Mouse (Mus musculus) thymus, postnatal 0 days (tissue): ENCODE measurements around the gene Hist2h3b. TPM values are rescaled to one million over a fixed set of nuclear protein-coding genes. Genes with fewer than 3 reads are reported as not detected.
"Not testable (repeated sequence)": the region's sequence is repeated elsewhere in the genome, so short reads cannot be mapped to it uniquely, and the experiment has no call there.

Source experiments
- DNase-seq: peaks from one replicate; pipeline ENCODE4 v3.0.0-alpha.2; 2015; ENCODE audit warnings: low spot score
- polyA plus RNA-seq: library from polyadenylated mRNA; unstranded; fragments of >200 nt; fragmentation: Nextera tagmentation; extraction: Ambion mirVana; gene quantifications from 2 replicates; pipeline ENCODE4 v1.2.1, GENCODE M21; 2015

The Hist2h3b gene
- polyA plus RNA-seq, 1 experiment from 2014 or later = 396 TPM

DNA sequence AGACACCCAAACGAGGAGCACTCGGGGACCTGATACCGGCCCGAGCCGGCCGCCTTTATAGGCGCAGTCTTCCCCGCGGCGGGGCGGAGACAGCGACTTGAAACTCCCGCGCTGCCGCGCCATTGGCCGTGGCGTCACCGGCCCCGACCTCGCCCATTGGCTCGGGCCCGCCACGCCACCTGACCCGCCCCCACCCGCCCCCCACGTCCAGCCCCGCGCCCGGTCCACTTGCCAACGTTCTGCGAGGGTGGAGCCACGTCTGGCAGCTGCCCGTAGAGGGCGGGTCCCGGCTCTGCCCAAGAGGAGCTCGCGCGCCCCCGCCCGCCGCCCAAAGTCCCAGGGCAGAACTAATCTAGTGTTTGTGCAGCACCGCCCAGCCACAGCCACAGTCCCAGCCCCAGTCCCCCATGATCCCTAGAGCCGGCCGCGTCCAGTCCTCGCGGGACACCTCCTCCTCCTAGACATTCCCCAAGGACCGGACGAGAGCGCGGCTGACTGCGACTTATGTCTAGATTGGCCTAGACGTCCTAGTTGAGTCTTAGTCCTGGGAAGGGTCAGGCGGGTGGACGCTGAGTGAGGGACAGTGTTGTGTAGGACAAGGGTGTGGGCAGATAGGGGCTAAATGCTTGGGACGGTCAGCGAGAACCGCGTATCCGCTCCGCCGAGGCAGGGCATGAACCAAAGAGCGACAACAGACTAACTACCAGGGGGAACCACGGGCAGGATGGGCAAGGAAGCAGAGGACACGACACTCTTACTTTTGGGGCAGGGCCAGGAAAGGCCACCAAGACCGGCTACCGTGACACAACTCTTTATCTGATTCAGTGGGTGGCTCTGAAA lies 29.3 kb upstream of the Hist2h3b start, which contains the start of gene Hist2h3c2:
Hist2h3c2 (minus strand) TSS at position 174 of the 840 bp plus-strand sequence.
- DNase-seq = not testable (repeated sequence)

DNA sequence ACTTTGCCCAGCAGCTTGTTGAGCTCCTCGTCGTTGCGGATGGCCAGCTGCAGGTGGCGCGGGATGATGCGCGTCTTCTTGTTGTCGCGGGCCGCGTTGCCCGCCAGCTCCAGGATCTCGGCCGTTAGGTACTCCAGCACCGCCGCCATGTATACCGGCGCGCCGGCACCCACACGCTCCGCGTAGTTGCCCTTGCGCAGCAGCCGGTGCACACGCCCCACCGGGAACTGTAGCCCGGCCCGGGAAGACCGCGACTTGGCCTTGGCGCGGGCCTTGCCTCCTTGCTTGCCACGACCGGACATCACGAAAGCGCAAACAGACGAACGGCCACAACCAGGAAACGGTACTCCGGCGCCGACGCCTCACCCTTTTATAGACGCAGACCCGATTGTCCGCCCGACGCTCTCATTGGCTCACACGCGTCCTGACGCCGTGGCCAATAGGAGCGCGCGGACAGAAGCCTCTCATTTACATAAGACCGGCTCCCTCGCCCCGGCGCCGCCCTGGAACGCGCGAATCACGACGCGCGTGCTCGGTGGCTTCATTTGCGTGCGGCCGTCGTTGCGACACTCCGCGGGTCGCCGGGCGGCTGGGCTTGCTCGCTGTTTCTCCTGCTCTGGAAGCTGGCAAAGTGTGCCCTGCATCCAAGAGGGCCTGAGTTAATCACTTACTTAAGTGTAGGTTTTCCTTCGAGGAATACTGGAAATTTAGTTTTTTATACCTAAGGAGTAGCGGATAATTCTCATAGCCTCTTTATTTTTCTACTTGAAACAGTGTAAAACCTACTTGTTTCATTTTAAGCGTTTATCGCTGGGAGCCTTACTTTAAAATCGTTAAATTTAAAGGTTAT lies 28.3 kb upstream of the Hist2h3b start, which contains the start of gene Hist2h2aa2:
Hist2h2aa2 (minus strand) TSS at position 328 of the 850 bp plus-strand sequence.
- DNase-seq = peak; percentile 63

DNA sequence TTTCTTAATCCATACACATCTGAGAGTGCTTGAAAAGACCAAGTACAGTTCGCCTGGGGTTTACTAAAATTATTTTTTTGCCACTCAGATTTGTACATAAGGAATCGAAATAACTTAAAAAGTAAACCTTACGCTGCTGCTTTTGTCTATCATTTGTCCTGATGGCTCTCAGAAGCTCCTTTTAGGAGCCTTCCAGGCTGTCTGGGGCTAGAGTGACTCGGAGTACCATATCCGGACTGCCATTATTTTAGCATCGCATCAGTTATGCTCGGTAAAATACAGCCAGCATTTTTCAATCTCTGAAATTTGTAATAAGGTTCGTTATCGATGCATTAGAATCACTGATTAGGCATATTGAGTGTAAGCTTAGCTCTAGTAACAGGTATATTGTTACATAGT lies 27.7 kb upstream of the Hist2h3b start:
- DNase-seq = no peak

DNA sequence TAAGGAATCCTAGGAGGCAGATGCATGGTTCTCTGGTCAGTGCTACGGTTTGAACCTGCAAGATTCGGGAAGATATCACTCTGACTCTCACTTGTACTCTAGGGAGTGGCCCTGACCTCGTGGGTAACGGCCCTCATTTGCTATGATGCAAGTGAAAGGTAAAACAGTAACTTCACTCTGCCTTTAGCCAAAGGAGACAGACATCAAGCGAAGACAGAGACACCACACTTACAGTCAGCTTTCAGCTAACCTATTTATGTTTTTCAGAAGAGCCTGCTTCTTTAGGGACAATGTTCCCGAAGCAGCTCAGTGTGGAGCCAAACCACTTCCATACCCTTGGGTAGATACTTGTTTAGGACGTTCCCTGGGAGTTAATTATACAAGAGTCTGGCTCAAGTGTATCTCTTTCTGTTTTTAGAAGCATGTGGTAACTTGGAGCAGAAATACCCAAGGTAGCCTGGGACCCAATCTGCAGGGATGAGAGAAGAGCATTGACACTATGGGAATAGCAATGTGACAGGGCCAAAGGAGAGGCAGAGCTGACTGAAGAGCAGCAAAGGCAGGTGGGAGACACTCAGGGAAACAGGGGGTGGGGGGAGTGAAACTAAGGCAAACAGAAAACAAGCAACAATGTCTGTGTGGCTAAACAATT lies 24.4 kb upstream of the Hist2h3b start:
- DNase-seq = no peak

DNA sequence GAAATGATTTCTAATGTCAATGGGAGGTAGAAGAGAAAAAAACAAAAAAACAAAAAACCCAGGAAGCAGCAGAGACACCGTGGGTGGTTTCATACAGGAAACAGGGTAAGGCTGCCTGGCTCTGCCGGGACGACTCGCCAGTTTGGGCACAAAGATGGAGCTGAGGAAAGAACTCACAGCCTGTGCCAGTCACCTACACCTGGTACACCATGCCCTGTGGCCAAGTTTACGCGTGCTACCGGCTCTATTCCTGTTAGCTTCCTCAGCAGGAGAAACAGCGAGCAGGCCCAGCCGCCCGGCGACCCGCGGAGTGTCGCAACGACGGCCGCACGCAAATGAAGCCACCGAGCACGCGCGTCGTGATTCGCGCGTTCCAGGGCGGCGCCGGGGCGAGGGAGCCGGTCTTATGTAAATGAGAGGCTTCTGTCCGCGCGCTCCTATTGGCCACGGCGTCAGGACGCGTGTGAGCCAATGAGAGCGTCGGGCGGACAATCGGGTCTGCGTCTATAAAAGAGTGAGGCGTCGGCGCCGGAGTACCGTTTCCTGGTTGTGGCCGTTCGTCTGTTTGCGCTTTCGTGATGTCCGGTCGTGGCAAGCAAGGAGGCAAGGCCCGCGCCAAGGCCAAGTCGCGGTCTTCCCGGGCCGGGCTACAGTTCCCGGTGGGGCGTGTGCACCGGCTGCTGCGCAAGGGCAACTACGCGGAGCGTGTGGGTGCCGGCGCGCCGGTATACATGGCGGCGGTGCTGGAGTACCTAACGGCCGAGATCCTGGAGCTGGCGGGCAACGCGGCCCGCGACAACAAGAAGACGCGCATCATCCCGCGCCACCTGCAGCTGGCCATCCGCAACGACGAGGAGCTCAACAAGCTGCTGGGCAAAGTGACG lies 23.2 kb upstream of the Hist2h3b start, which contains the start of gene Hist2h2aa1:
Hist2h2aa1 (plus strand) TSS at position 495 of the 884 bp plus-strand sequence.
- DNase-seq = peak; percentile 82

DNA sequence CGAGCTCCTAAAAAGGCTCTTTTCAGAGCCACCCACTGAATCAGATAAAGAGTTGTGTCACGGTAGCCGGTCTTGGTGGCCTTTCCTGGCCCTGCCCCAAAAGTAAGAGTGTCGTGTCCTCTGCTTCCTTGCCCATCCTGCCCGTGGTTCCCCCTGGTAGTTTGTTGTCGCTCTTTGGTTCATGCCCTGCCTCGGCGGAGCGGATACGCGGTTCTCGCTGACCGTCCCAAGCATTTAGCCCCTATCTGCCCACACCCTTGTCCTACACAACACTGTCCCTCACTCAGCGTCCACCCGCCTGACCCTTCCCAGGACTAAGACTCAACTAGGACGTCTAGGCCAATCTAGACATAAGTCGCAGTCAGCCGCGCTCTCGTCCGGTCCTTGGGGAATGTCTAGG lies 22.4 kb upstream of the Hist2h3b start:
- not testable (repeated sequence) for DNase-seq

DNA sequence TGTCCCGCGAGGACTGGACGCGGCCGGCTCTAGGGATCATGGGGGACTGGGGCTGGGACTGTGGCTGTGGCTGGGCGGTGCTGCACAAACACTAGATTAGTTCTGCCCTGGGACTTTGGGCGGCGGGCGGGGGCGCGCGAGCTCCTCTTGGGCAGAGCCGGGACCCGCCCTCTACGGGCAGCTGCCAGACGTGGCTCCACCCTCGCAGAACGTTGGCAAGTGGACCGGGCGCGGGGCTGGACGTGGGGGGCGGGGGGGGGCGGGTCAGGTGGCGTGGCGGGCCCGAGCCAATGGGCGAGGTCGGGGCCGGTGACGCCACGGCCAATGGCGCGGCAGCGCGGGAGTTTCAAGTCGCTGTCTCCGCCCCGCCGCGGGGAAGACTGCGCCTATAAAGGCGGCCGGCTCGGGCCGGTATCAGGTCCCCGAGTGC lies 22.0 kb upstream of the Hist2h3b start, which contains the start of gene Hist2h3c1:
Hist2h3c1 (plus strand) TSS at position 259 of the 430 bp plus-strand sequence.
- DNase-seq = not testable (repeated sequence)

DNA sequence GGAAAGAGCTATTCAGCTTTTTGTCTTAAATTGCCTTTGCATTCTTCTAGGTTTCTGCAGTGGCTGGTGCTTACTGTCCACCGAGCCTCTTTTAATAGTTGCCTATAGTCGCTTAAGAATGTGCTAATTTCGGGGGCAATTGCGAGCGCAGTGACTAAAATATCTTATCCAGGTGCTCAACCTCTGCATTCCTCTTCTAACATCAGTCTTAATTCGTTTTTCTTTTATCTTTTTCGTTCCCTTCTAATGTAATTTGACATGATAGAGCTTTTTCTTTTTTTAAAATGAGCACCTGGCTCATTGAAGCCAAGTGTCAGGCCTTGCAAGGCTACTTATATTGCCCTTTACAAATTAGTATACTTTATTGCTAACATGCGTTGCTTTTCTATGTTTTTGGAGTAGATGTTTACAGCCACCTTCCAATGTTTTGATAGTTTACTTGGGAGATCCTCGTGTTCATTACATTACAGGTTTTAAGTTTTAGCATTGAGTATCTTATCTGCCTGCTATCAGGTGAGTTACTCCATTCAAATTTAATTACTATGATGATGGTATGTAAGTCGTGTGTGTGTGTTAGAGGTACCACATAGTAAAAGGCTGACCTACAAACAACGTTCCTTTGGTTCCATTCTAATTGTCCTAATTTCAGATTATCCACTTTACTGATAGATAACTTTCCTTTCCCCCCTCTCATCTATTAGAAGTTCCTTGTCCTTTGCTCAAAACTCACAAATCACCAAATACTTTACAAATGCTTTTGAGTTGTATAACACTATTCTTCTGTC lies 20.9 kb upstream of the Hist2h3b start:
- peak; percentile 34 for DNase-seq

DNA sequence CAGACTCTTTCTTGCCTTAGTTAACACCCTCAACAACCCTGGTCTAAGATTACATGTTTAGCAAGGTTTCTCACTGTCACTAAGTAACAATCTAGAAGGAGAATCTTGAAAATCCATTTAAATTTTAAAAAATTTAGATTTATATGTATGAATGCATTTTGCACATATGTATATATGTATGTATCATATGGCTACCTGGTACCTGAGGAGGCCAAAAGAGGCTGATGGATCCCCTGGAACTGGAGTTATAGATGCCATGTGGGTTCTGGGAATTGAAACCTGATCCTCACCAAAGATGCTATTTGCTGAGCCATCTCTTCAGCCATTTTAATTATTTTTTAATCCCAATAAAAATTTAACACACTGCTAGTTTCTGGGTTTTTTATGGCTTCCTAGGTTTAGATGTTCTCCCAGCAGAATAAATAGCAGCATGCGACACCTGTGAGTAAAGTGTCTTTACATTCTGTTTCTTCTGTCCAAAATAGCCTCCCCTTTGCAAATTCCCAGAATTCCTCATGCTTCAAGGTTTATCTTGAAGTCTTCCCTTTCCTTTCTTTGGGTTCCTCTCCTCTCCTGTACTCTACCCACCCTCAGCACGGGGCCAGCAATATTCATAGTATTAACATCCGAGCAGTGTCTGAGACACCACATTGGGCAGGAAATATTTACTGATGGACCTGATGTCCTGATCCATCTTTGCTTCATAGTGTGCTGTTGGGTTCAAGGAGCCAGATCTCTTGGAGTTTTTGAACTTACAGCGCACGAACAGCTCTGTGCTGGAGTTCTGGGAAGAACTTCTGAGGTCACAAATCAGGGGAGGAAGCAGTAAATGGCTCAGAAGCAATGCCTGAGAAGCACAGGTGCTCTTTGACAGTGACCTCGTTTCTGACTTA lies 20.1 kb upstream of the Hist2h3b start:
- no peak for DNase-seq

DNA sequence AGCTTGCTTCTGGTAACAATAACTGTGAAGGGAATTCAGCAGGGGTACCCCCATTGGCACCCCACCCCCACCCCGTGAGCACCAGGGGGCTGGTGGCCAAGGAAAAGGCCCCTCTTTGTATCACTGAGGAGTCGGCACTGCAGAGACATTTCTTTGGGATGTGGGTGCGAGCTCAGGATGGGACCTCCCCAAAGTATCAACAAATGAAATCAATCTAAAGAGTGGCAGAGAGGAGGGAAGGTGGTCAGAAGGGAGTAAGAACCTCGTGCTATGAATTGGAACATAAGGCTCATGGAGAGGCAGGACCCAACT lies 19.5 kb upstream of the Hist2h3b start:
- peak; percentile 40 for DNase-seq

DNA sequence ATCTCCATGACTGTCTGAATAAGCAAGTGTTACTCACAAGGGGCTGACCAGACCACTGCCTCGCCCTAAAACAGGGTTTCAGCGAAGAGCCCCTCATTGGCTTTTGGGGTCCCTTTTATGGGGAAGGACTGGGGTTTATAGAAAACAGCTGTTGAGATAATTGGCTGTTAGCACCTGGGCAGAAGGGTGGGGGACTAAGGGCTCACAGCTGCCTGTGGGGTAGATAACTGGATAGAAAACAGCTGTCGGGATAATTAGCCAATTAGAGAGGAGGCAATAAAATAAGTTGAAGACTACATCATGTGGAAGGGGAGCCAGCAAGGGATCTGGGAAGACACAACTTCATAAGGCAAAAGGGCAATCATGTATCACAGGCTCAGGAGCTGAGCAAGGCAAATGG lies 17.6 kb upstream of the Hist2h3b start:
- no peak for DNase-seq

DNA sequence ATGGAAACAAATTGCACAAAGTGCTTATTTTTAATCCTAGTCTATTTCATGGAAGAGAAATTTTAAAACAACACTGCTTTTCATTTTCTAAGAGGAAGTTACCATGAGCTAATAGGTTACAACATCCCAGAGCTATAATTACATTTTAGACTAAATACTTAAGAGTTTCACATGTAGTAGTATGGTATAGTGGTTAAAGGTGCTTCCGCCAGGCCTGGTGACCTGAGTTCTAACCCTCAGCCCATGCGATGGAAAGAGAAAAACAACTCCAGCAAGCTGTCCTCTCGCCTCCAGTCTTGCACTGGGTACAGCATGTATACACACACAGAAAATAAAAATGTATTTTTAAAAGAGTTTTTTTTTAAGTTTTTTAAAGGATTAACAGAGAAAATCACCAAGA lies 16.7 kb upstream of the Hist2h3b start:
- DNase-seq = no peak

DNA sequence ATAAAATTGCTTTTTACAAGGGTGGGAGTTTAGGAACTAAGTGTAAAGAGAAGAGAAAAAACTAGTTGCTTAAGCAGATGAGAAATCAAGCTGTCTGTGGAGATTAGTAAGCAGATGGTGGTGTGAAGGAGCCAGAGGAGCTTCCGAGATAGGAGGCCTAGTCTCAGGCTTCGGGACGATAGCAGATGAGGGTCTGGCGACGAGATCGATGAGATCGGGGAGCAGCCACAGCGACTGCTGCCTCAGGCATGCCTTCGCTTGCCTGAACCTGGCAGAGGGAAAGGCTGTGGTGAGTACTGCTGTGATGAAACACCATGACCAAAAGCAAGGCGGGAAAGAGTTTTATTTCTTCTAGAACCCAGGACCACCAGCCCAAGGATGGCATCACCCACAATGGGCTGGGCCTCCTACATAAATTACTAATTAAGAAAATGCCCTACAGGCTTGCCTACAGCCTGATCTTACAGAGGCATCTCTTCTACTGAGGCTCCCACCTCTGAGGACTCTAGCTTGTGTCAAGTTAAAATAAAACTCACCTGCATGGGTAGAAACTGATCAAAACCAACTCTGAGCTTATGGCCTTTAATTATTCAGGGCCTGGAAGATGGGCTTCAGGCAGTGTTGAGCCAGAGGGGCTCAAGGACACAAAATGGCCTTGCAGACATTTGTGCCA lies 13.6 kb upstream of the Hist2h3b start:
- DNase-seq = no peak

DNA sequence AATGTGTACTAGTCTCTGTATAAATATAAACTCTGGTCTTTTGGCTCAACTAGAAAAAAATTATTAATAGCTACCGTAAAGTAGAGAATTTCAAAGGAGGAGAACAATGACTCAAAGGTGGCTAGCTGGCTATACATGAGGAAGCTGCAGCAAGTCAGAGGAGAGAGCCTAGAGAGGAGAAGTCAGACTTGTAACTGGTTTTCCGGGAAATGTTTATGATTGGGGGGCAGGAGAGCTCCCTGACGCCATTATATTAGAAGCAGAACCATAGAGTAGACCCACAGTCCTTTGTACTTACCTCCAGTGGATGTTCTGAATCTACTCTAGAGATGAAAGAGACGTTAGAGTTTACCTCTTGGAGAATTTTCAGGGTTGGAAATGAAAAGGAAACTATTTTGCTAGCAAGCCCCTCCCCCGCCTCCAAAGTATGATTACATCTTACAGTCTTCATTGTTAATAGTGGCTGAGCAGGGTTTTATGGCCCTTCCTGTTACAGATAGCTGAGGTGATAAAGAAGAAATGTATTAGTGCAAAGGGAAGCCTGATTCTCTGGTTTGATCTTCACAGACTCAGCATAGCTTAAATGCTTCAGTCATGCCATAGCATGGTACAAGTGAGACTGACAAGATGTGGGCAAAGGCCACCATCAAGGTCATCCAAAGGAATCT lies 12.4 kb upstream of the Hist2h3b start:
- DNase-seq = no peak

DNA sequence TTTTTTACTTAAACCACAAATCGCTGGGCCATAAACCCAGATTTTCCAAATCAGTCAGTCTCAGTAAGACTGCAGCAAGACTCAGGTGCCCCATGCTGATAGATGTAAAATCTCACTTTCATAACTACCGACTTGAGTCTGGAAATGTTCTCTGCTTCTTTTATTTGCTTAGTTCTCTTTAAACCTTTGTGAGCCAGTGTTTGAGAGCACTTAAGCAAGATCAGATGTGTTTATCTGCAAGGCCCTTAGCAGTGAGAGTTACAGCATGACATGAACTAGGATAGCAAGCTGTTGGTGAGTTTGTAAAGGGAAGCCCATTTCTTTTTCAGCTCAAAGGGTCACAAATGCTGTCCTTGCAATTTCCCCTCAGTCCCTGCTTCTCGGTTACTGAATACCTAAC lies 11.3 kb upstream of the Hist2h3b start:
- DNase-seq = no peak

DNA sequence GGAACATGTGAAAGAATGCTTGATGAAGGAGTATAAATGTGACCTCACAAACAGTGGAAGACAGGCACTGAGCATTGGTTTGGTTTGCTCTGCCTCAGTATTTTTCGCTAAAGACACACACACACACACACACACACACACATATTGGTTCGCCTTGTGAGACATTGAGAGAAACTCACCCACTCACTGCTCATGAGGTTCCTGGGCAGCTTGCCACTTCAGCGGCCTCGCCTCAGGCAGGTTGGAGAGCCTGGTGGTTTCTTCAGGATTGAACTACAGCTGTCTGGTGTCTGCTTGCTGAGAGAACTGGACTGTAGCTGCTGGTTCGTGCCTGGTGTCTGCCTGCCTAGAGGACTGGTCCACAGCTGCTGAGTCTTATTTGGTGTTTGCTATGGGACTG lies 8.2 kb upstream of the Hist2h3b start:
- DNase-seq = no peak

DNA sequence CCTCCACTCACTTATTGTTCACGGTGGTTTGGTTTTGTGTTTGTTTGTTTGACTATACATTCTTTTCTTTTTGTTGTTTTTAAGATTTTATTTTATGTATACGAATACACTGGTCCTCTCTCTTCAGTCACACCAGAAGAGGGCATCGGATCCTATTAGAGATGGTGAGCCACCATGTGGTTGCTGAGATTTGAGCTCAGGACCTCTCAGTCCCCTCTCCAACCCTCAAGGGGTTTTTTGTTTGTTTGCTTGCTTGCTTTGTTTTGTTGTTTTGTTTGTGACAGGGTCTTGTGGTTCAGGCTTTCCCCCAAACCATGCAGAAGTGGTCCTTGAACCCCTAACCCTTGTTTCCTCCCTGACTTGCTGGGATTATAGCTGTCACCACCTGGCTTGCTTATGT lies 6.8 kb upstream of the Hist2h3b start:
- DNase-seq = no peak
